Mouse (Mus musculus): ENCODE measurements around the gene Sipa1l3. TPM values are rescaled to one million over a fixed set of nuclear protein-coding genes. Genes with fewer than 3 reads are reported as not detected.

Gene Sipa1l3
- total RNA-seq, 2 experiments from 2014 or later: 17.8 to 20.2 TPM

DNA sequence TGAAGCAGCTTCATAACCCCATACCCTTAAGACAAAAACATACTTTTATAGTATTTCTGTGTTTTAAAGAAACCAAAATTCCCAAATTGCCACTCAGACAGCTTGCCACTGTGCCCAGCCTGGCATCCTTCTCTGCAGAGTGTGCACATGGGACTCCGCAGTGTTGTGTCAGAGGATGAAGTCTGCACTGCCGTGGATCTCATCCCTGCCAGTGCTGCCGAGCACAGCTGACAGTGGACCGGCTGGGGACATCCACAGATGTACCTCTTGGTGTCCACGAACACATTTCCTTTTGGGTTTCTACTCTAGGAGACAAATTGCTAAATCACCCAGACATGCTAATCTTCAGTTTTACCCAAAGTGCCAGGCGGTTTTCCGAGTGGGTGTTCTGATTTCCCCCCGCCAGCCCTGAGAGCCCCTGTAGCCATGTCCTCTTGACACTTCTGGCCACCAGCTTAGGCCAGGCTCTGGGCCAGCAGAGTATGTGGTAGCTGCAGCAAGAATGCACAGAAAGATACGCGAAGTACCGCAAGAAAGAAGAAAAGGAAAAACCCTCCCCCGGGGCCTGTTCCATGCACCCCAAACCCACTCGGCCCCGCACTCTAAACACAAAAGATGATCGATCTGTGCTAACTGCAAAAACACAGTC lies 127.2 kb downstream of the Sipa1l3 start:
- no peak for DNase-seq
- intact Hi-C loops (cut with DNase I): no loop called here

DNA sequence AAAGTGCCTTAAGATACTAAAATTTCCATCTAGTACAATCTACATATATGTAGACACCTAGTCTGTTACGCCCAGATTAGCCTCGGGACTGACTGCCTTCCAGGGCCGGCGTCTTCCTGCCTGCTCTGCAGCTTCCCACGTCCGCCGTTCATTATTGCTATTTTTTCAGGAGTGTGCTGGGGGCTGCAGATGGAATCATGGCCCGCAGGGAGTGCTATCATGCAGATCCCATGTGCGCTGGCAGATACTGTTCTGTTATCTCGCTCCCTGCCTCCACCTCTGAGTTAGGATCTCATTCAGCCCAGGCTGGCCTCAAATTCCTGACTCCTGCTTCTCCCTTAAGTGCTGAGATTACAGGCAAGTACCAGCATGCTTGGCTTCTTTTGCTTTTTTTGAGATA lies 128.2 kb downstream of the Sipa1l3 start:
- no peak for DNase-seq
- intact Hi-C loops (cut with DNase I): no loop called here

DNA sequence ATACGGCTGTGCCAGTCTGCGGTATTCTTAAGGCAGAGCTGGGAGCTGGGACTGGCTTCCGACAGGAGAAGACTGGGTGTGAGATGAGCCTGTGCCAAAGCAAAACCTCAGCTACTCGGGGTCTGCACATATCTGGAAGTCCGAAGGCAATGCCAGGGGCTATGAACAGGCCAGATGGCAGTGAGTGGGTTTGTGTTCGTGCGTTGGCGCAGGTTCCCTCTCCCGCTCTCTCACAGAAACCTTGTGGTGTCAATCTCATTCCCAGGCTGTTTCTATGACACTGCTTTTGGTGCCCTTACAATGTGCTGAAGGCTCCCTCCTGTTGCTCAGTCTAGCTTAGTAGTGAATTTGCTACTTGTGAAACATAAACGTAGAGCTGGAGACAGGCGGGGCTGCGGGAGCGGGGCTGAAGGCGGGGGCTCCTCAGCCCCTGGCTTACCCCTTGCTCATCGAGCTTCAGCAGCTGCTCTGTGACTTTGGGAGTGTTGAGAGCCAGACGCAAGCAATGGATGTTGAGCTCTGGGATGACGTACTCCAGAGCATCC lies 130.8 kb downstream of the Sipa1l3 start:
- DNase-seq: no peak
- intact Hi-C loops (cut with DNase I): no loop called here

DNA sequence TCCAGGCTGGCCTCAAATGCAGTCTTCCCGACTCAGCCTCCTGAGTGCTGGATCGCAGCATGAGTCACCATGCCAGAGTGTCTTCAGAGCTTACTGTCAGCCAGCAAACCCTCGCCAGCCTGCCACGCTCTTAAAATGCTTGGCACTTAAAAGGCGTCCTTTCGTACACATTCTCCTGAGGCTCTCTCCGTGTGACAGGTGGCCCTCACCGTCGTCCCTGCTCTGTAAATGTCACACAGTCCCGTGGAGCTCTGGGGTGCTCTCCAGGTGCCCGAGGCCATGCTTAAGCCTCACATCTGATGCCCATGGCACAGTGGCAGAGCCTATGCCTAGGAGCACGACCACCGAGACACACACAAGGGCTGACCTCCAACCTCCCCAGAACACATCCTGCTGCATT lies 132.1 kb downstream of the Sipa1l3 start:
- DNase-seq: no peak
- intact Hi-C loops (cut with DNase I): no loop called here

DNA sequence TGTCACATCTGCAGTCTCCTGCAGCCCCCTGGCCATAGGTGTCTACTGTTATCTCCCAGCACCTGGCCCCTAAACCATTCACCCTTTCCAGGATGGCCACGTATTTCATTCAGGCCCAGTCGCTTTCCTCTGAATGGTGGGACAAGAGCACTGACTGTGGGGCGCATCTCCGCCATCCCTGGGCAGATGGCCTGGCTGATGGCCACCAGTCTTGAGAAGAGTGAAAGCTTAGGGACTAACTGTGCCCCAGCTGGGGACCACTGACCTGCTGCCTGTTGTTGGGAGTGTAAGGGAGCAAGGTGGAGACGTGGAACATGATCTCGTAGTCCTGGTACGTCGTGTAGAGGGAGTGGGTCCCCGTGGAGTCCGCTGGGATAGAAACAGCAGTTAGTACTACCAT lies 132.7 kb downstream of the Sipa1l3 start:
- DNase-seq: no peak

DNA sequence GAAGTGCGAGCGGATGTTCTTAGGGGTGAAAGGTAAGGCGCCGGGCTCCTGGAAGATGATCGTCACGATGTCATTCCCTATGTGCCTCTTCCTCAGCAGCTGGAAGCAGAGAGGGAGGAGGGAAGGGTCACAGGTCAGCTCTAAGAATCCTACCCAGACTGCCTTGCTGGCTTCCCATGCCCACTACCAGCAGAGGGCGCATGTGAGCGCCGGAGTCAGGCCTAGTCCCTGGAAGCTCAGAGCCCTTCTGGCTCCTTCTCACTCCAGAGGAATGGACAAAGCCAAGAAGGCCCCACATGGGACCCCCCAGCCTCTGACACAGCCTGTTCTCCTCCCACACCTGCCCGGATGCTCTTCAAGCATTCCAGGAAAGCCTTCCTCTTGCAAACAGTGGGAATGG lies 135.2 kb downstream of the Sipa1l3 start:
- intact Hi-C loops (cut with DNase I): loop anchor here (1.0 to 5.0 kb wide), 2 partner anchors 69 to 139 kb away; no protein-coding TSS in a partner anchor
- DNase-seq: peak; percentile 83 to 93

More for the DNA sequence above, 132.7 kb downstream of the Sipa1l3 start:
- intact Hi-C loops (cut with DNase I): no loop called here

DNA sequence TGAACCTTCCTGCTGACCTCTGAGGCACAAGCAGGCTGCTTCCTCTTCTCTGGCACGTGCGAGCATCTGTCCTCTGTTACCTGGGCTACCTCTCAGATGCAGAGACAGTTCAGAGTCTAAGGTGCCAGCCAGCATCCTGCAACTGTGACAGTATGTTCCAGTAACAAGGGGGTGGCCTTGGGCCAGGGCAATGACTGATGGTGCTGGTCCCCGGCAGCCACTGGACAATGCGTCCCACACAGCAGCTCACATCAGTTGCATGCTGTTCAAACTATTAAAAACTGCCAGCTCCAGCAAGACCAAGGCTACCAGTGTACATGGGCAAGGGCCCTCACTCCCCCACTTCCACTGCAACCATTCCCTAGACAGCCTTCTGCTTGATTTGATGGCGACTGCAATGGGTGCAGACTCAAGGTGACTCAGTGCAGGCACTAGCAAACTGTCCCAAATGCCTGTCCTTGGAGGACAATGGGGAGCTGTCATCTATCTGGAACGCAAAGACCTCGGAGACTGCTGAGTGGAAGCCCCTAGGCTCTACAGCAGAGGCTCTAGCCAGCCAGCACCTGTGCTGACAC lies 136.9 kb downstream of the Sipa1l3 start:
- no peak for DNase-seq

DNA sequence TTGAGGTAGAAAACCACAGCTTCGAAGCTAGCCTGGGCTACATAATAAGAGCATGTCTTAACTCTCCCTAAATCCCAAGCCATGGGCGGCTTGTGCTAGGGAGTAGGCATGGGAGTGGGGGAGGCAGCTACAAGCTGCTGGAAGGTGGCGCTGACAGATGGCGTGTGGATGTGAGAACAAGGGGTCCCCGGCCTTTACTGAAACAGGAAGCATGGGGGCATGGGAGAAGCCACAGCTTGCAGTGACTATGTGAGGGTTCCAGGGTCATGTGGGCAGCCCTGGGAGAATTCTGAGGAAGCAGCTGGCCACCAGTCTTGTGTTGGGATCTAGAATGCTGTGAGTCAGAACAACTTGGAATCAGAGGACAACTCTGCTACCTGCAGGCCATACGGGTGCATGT lies 144.4 kb downstream of the Sipa1l3 start:
- intact Hi-C loops (cut with DNase I): no loop called here
- DNase-seq: no peak

More for the DNA sequence above, 136.9 kb downstream of the Sipa1l3 start:
- intact Hi-C loops (cut with DNase I): loop anchor here (5.0 kb wide), 1 partner anchor 71 kb away; no protein-coding TSS in a partner anchor

DNA sequence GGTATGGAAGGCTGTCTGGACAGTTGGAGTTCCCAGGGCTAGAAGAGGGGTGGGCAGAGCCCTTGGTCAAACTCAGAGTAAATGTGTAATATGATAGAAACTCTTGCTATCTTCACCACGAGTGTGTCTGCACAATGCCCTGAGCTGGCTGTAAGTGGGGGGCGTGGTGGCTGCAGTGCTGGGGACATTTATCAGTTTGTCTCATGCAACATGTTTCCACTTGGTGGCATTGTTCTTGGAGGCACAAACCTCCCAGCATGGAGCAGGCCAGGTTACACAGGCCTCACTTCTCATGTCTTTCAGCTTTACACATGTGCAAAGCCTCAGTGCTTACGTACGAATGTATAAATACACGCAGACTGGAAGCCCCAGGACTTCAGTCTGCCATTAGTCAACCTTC lies 146.3 kb downstream of the Sipa1l3 start:
- no peak for DNase-seq
- intact Hi-C loops (cut with DNase I): no loop called here

DNA sequence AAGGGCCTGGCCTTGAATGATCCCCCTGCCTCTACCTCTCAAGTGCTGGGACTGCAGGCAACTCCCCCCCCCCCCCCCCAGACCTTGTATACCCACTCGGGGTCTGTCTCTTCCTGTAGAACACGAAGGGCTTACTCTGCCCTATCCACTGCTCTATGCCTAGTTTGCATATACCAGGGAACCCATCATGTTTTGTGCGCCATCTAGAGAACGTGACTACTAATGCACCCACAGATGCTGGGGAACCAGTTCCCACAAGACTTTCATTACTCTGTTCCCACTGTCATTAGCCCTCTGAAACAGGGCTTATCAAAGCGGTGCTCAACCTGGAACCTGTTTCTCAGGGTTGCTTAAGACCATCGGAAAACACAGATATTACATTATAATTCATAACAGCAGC lies 148.4 kb downstream of the Sipa1l3 start:
- DNase-seq: no peak
- intact Hi-C loops (cut with DNase I): no loop called here

DNA sequence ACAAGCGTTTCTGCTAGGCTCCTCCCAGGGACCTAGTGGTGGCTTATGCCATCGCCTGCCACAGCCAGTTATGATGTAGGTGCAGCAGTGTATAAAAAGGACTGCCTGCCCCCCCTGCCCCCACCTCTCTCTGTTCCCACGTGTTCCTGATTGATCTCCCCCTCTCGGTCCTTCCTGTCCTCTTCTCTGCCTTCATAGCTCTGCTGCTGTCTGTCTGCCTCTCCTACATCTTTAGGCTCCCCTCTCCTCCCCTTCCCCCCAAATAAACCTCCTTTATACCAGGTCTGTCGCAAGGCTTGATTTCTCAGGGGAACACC lies 150.5 kb downstream of the Sipa1l3 start:
- DNase-seq: no peak
- intact Hi-C loops (cut with DNase I): no loop called here

DNA sequence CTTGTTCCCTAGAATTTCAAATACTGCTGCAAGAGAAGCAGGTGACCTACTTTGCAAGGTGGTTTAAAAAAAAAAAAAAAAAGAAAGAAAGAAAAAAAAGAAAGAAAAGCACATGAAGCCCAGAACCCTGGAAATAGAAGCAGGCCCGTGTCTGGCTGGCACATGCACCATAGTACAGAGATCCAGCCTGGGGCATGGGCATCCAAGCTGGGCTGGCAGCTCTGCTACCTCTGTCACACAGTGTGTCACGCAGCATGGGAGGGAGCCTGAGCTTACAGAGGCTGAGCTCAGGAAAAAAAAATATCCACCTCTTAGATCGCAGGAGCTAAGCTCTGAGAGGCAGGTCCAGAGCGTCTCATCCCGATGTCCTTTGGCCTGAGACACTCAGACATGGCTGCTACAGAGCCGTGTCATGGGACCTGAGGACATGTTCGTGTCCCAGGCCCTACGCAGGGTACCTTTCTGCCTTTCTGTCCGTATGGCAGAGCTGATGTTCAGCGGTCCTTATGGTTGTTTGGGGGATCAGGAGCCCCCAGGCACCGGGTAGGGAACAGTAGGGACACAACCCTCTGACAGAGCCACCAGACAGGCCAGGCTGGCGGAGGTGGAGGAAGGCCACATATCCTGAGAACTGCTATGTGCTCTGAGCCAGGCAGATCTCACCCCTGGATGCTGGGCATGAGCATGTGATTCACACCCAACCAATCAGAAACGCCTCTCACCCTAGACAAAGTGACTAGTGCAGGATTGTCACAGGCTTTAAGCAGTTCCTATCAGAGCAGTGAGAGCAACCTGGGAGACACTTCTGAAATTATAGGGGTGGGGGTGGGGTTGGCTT lies 151.1 kb downstream of the Sipa1l3 start:
- intact Hi-C loops (cut with DNase I): no loop called here
- no peak for DNase-seq

DNA sequence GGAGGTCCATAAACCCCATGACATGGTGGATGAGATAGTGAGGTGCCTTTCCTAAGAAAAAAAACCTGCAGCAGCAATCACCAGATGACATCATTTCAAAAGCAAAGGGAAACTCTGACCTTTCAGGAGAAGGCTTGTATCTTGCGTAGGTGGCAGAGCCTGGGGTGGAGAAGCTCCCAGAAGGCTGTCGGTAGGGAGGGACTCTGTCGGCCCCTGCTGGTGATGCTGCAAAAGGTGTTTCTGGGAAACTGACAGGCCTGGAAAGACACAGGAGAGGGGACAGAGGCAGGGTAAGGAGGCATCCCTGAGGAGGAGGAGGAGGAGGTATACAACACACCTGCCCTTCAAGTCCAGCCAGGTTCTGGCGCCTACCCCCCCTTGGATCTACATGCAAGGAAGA lies 154.4 kb downstream of the Sipa1l3 start:
- peak; percentile 26 to 38 for DNase-seq

DNA sequence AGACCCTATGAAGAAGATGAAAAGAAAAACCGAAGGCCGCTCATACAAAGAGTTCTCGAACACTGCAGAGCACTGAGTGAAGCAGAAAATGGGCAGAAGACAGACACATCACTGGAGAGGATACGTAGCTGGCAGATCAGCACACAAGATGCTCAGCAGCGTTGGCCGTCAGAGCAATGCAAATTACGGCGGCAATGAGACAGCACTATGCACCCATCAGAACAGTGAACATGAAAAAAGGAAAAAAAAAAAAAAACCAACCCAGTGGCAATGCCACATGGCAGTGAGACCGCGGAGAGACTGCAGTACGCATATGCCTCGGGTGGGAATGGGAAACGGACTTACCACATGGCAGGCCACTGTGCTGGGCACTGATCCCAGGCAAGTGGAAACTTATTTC lies 156.9 kb downstream of the Sipa1l3 start:
- no peak for DNase-seq
- intact Hi-C loops (cut with DNase I): loop anchor here (5.0 kb wide), 1 partner anchor 49 kb away; no protein-coding TSS in a partner anchor

More for the DNA sequence above, 154.4 kb downstream of the Sipa1l3 start:
- intact Hi-C loops (cut with DNase I): loop anchor here (5.0 kb wide), 1 partner anchor 52 kb away; no protein-coding TSS in a partner anchor

DNA sequence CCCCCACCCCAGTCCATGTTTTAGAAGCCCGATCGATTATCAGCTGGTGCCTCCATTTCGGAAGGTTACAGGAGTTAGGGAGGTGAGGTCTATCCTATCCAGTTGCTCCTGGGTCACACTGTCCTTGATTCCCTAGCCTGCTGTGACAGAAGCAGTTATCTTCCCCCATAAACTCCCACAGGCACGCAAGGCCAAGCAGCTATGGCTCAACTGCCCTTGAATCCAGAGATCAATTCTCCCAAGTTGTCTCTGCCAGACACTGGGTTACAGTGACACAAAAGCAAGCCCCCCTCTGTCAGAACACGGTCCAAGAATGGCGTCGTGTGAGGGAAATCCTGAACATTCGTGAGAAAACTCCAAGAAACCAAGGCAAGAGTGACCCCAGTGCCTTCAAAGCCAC lies 163.0 kb downstream of the Sipa1l3 start:
- no peak for DNase-seq
- intact Hi-C loops (cut with DNase I): no loop called here

DNA sequence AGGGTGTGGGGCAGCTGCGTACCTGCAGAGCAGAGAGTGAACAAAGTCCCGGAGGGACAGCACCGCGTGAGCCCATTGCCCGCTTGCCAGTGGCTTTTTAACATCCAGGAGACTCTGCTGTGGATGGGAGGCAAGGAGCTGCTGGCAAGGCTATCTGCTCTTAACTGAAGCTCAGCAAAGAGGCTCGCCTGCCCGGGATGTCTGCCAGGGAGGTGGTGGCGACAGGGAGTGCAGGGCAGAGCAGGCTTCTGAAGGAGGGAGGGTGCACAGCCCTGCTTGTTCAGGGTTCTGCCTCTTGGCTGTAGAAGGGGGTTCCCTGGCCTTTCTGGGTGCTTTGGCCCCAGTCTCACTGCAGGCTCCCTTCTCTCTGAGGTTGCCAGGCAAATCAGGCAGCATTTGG lies 164.3 kb downstream of the Sipa1l3 start:
- DNase-seq: peak; percentile 75 to 77
- intact Hi-C loops (cut with DNase I): no loop called here

DNA sequence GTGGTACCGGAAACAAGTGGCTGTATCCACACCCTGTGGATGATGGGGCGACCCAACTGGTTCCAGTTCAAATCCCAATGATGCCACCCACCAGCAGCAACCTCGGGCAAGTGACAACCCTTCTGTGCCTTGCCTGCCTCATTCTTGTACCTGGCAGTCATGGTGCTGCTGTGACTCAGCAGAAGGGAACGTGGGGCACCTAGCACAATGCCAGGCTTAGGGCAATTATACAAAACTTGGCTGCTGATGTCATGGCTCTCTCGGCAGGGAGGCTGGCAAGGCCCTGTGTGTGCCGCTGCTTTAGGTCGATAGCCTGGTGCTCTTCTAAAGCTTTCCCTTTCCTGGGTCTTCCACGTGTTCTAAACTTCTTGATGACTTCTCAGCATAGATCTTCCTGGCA lies 166.2 kb downstream of the Sipa1l3 start:
- intact Hi-C loops (cut with DNase I): no loop called here
- no peak for DNase-seq

DNA sequence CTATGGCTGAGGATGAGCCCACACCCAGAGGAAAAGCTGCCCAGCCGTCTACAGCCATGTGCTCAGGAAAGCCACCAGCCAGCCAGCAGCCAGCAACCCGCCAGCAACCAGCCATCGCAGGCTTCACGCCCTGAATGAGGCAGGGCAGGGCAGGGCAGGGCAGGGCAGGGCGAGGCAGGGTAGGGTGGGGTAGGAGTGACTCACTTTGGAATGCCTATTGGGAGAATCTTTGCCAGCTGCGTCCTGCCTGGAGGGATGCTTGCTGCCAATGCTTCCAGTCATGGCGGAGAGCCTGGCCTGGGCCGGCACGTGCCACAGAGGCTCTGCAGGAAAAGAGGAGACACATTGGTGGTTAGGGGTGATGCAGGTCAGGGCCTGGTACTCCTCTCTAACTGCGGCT lies 168.0 kb downstream of the Sipa1l3 start:
- no peak for DNase-seq
- intact Hi-C loops (cut with DNase I): no loop called here

DNA sequence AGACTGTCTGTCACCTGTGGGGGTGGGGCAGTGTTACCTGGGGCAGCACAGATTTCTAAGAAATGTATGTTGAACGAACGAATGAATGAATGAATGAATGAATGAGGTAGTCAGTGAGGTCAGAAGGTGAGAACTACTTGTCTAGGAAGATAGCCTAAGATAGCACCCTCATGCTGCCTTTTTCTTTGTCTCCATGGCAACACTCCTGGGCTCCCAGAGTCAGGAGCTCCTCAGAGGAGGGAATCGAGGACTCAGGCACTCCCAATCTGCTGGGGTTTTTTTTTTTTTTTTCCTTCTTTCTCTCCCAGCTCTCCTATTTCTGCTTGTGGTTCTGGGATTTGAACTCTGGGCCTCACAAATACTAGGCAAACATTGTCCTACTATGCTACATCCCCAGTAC lies 172.2 kb downstream of the Sipa1l3 start:
- no peak for DNase-seq
- intact Hi-C loops (cut with DNase I): no loop called here

DNA sequence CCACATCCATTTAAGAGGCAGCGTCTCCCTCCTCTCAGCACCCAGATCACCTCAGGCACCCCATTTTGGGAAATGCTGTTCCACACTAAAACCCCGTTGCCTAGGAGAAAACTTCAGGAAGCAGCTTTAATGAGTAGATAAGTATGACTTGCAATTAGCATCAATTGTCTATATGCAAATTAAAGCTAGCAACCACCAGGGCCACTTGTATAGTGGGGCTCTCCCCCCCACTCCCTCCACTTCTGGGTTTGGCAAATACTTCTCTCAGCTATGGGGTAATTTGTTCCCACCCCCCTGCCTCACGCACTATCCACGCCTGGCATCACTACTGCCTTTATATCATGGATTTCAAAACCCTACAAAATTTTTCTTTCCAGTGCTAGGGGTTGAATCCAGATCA lies 172.9 kb downstream of the Sipa1l3 start:
- intact Hi-C loops (cut with DNase I): no loop called here

DNA sequence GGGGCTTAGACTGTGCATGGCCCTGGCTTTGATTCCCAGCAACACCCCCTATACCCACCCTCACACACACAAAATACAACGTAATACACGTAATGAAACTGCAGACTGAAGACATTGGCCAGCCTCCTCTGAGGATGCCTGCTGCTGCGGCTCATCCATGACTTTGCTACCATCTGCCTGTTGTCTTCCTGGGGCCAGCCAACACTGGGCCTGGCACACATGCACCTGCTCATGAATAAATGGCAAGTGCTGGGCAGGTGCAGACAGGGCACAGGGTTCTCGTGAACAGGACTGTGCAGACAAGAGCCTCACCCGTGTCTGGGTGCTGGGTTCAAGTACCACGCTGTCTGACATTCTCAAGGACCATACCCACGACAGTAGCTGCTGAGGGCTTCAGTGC lies 174.7 kb downstream of the Sipa1l3 start:
- DNase-seq: no peak
- intact Hi-C loops (cut with DNase I): no loop called here

More for the DNA sequence above, 172.9 kb downstream of the Sipa1l3 start:
- no peak for DNase-seq
